Mouse (Mus musculus): ENCODE results near the gene Arhgap25. TPM values are rescaled to one million over a fixed set of nuclear protein-coding genes. Genes with fewer than 3 reads are reported as not detected.

Gene Arhgap25
- polyA plus RNA-seq, 1 experiment from 2014 or later, result 1.2 TPM

GRCm38 (mm10) chr6:87565166-87565565 is 32.1 kb upstream of the Arhgap25 start:
- H3K4me2 ChIP-seq (ENCODE audit: low read length), result no peak overlapping the region
- no peak overlapping the region for H3K4me3 ChIP-seq (ENCODE audit: low read depth, low read length)
- H3K9ac ChIP-seq (ENCODE audit: low read length), result no peak overlapping the region
- H3K27me3 ChIP-seq (replicated peaks; ENCODE audit: control insufficient read depth, insufficient read depth, low read length), result no peaks in the 10 kb centered on the region
- ATAC-seq, result no peak
- no peak overlapping the region for H3K27ac ChIP-seq (ENCODE audit: low read depth, low read length)
- no peaks in the 10 kb centered on the region for H3K4me1 ChIP-seq (ENCODE audit: control insufficient read depth, insufficient read depth, low read length)
- WGBS, result 71% methylated on average over 5 of the region's 5 CpGs
- no peaks in the 10 kb centered on the region for H3K36me3 ChIP-seq (ENCODE audit: control insufficient read depth, insufficient read depth, low read length)
- H3K9me3 ChIP-seq (replicated peaks; ENCODE audit: control insufficient read depth, low read length), result no peaks in the 10 kb centered on the region
- DNase-seq (ENCODE audit: low spot score), result no peak

- no peaks in the 10 kb centered on the region for H3K4me1 ChIP-seq (ENCODE audit: control insufficient read depth, insufficient read depth, low read length)
- H3K9me3 ChIP-seq (replicated peaks; ENCODE audit: control insufficient read depth, low read length), result no peaks in the 10 kb centered on the region
- H3K36me3 ChIP-seq (ENCODE audit: control insufficient read depth, insufficient read depth, low read length), result no peaks in the 10 kb centered on the region
- H3K9ac ChIP-seq (ENCODE audit: low read length), result no peak overlapping the region
- ATAC-seq, result no peak
- H3K27ac ChIP-seq (ENCODE audit: low read depth, low read length), result no peak overlapping the region
- H3K4me2 ChIP-seq (ENCODE audit: low read length), result no peak overlapping the region
- H3K4me3 ChIP-seq (ENCODE audit: low read depth, low read length), result no peak overlapping the region
- no peak for DNase-seq (ENCODE audit: low spot score)
- WGBS, result 90% methylated on average over 4 of the region's 4 CpGs
- H3K27me3 ChIP-seq (replicated peaks; ENCODE audit: control insufficient read depth, insufficient read depth, low read length), result no peaks in the 10 kb centered on the region
Observed at GRCm38 (mm10) chr6:87564356-87564755, 31.3 kb upstream of the Arhgap25 start.

DNA sequence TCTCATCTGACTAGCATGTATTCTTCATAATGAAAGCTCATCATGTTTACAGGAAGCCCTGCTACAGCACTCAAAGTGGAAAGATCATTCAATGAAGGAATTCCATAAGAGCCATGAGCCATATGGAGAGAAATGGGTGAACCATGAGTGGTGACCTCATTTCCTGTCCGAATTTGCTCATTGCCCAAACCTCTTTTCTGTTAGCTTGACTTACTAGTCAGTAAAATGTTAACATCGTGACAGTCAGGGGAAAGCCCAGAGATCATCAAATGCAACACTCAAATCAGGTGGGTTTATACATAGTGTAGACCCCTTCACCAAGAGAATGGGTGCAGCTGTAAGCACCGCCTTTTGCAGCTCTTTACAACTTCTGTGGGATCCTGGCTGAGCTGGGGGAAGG is 20.7 kb upstream of the Arhgap25 start:
- Histone ChIP-seq H3K4me1 (ENCODE audit: control insufficient read depth, insufficient read depth, low read length) (no peaks in the 10 kb centered on the region), H3K36me3 (ENCODE audit: control insufficient read depth, insufficient read depth, low read length) (no peaks in the 10 kb centered on the region), H3K9me3 (replicated peaks; ENCODE audit: control insufficient read depth, low read length) (no peaks in the 10 kb centered on the region), H3K4me2 (ENCODE audit: low read length) (no peak overlapping the region), H3K4me3 (ENCODE audit: low read depth, low read length) (no peak overlapping the region), H3K27me3 (replicated peaks; ENCODE audit: control insufficient read depth, insufficient read depth, low read length) (no peaks in the 10 kb centered on the region), H3K27ac (ENCODE audit: low read depth, low read length) (no peak overlapping the region), H3K9ac (ENCODE audit: low read length) (no peak overlapping the region)
- ATAC-seq (no peak), DNase-seq (ENCODE audit: low spot score) (no peak)
- 90% methylated on average over 3 of the region's 3 CpGs for WGBS

GRCm38 (mm10) chr6:87552054-87552807 is 19.2 kb upstream of the Arhgap25 start:
- 63% methylated on average over 7 of the region's 7 CpGs for WGBS
- DNase-seq (ENCODE audit: low spot score) (peak; percentile 53), ATAC-seq (no peak)
- 0 out of 2 replicates have a peak, but pooled peaks cover 3% of the 10 kb centered on the region for H3K9me3 ChIP-seq (replicated peaks; ENCODE audit: control insufficient read depth, low read length)
- H3K27ac ChIP-seq (ENCODE audit: low read depth, low read length), result no peak overlapping the region
- no peak overlapping the region for H3K4me2 ChIP-seq (ENCODE audit: low read length)
- H3K4me1 ChIP-seq (ENCODE audit: control insufficient read depth, insufficient read depth, low read length), result no peaks in the 10 kb centered on the region
- H3K9ac ChIP-seq (ENCODE audit: low read length), result no peak overlapping the region
- H3K27me3 ChIP-seq (replicated peaks; ENCODE audit: control insufficient read depth, insufficient read depth, low read length), result no peaks in the 10 kb centered on the region
- H3K36me3 ChIP-seq (ENCODE audit: control insufficient read depth, insufficient read depth, low read length), result no peaks in the 10 kb centered on the region
- no peak overlapping the region for H3K4me3 ChIP-seq (ENCODE audit: low read depth, low read length)

DNA sequence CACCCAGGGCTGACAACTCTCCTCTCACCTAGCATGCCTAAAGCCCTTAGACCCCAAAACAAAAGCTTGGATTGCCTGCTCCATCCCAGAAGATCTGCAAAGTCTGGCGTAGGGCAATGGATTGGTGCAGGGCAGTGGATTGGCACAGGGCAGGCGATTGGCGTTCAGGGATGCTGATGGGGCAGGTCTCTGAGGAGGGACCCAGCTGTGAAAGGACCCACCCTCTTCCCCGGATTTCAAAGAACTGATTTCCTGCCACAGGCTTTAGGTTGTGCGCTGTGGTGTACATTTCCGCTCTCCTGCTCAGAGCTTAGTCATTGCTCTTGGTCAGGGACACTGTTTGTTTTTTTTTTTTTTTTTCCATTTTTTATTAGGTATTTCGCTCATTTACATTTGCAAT is 14.8 kb upstream of the Arhgap25 start:
- no peak overlapping the region for H3K4me2 ChIP-seq (ENCODE audit: low read length)
- WGBS, result 81% methylated on average over 7 of the region's 7 CpGs
- peaks cover 4% of the 10 kb centered on the region; the same call in 1 of the 2 replicates for H3K4me1 ChIP-seq (ENCODE audit: control insufficient read depth, insufficient read depth, low read length)
- H3K27ac ChIP-seq (ENCODE audit: low read depth, low read length), result no peak overlapping the region
- no peaks in the 10 kb centered on the region for H3K36me3 ChIP-seq (ENCODE audit: control insufficient read depth, insufficient read depth, low read length)
- H3K4me3 ChIP-seq (ENCODE audit: low read depth, low read length), result no peak overlapping the region
- ATAC-seq, result no peak
- H3K9me3 ChIP-seq (replicated peaks; ENCODE audit: control insufficient read depth, low read length), result 0 out of 2 replicates have a peak, but pooled peaks cover 12% of the 10 kb centered on the region
- DNase-seq (ENCODE audit: low spot score), result no peak
- H3K27me3 ChIP-seq (replicated peaks; ENCODE audit: control insufficient read depth, insufficient read depth, low read length), result no peaks in the 10 kb centered on the region
- H3K9ac ChIP-seq (ENCODE audit: low read length), result no peak overlapping the region

DNA sequence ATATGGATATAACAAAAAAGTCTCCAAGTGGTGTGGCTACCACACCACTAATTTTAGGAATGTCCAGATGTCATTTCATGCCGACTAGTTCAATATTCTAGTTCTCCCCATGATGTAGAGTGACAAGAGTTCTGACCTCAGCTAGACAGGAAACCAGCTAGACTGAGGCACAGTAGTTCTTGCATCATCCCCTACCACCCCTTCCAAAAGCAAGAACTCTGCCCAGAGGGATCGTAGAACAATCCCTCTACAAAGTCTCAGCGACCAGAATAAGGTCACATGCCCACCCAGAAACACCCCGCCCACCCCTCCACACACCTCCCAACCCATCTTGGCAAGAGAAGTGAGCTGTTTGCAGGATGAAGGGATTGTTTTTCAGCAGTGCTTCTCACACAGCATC is 14.4 kb upstream of the Arhgap25 start:
- Histone ChIP-seq H3K27ac (ENCODE audit: low read depth, low read length) (no peak overlapping the region), H3K4me2 (ENCODE audit: low read length) (no peak overlapping the region), H3K9ac (ENCODE audit: low read length) (no peak overlapping the region), H3K9me3 (replicated peaks; ENCODE audit: control insufficient read depth, low read length) (0 out of 2 replicates have a peak, but pooled peaks cover 12% of the 10 kb centered on the region), H3K36me3 (ENCODE audit: control insufficient read depth, insufficient read depth, low read length) (no peaks in the 10 kb centered on the region), H3K4me3 (ENCODE audit: low read depth, low read length) (no peak overlapping the region), H3K27me3 (replicated peaks; ENCODE audit: control insufficient read depth, insufficient read depth, low read length) (no peaks in the 10 kb centered on the region), H3K4me1 (ENCODE audit: control insufficient read depth, insufficient read depth, low read length) (peaks cover 4% of the 10 kb centered on the region; the same call in 1 of the 2 replicates)
- no peak for DNase-seq (ENCODE audit: low spot score)
- no peak for ATAC-seq
- 88% methylated on average over 4 of the region's 4 CpGs for whole genome bisulfite sequencing

- H3K4me1 ChIP-seq (ENCODE audit: control insufficient read depth, insufficient read depth, low read length), result peaks cover 4% of the 10 kb centered on the region; the same call in 1 of the 2 replicates
- peak overlapping the region; percentile 44 for H3K27ac ChIP-seq (ENCODE audit: low read depth, low read length)
- no peak overlapping the region for H3K4me2 ChIP-seq (ENCODE audit: low read length)
- H3K9ac ChIP-seq (ENCODE audit: low read length), result no peak overlapping the region
- 0% methylated on average over 1 of the region's 1 CpGs for WGBS
- peak; percentile 96 for ATAC-seq
- DNase-seq (ENCODE audit: low spot score), result peak; percentile 90
- no peaks in the 10 kb centered on the region for H3K27me3 ChIP-seq (replicated peaks; ENCODE audit: control insufficient read depth, insufficient read depth, low read length)
- no peaks in the 10 kb centered on the region for H3K36me3 ChIP-seq (ENCODE audit: control insufficient read depth, insufficient read depth, low read length)
- 0 out of 2 replicates have a peak, but pooled peaks cover 12% of the 10 kb centered on the region for H3K9me3 ChIP-seq (replicated peaks; ENCODE audit: control insufficient read depth, low read length)
- no peak overlapping the region for H3K4me3 ChIP-seq (ENCODE audit: low read depth, low read length)
Observed at GRCm38 (mm10) chr6:87545331-87546217, 12.5 kb upstream of the Arhgap25 start.

- no peak for ATAC-seq
- Histone ChIP-seq H3K4me3 (ENCODE audit: low read depth, low read length) (no peak overlapping the region), H3K4me2 (ENCODE audit: low read length) (no peak overlapping the region), H3K36me3 (ENCODE audit: control insufficient read depth, insufficient read depth, low read length) (no peaks in the 10 kb centered on the region), H3K9me3 (replicated peaks; ENCODE audit: control insufficient read depth, low read length) (0 out of 2 replicates have a peak, but pooled peaks cover 7% of the 10 kb centered on the region), H3K27me3 (replicated peaks; ENCODE audit: control insufficient read depth, insufficient read depth, low read length) (no peaks in the 10 kb centered on the region), H3K27ac (ENCODE audit: low read depth, low read length) (no peak overlapping the region), H3K4me1 (ENCODE audit: control insufficient read depth, insufficient read depth, low read length) (peaks cover 4% of the 10 kb centered on the region; the same call in 1 of the 2 replicates), H3K9ac (ENCODE audit: low read length) (no peak overlapping the region)
- DNase-seq (ENCODE audit: low spot score), result no peak
- WGBS, result 84% methylated on average over 9 of the region's 9 CpGs
Observed at GRCm38 (mm10) chr6:87542027-87542426, 9.0 kb upstream of the Arhgap25 start.
